Mouse (Mus musculus) gastrocnemius, adult 2 months (tissue): ENCODE data around the gene Dapk1. TPM values are rescaled to one million over a fixed set of nuclear protein-coding genes. Genes with fewer than 3 reads are reported as not detected.
A peak's percentile ranks its signal among the peaks of the same experiment; 100 is the strongest.

Experiments
- DNase-seq: peaks from one replicate; pipeline ENCODE4 v3.0.0; 2022
- H3K27ac ChIP-seq: fragments of 200-600 bp; 2 replicates; pipeline ENCODE4 v1.8.1; 2022; ENCODE audit warnings: mild to moderate bottlenecking
- H3K4me3 ChIP-seq: fragments of 200-600 bp; 2 replicates; pipeline ENCODE4 v1.8.1; 2022; ENCODE audit warnings: mild to moderate bottlenecking, moderate library complexity
- CTCF ChIP-seq: fragments of 200-600 bp; IDR thresholded peaks from 2 replicates; pipeline ENCODE4 v1.8.1; 2022; ENCODE audit warnings: antibody characterized with exemption, mild to moderate bottlenecking, moderate library complexity
- intact Hi-C: fragments of 180-260 bp; cut with DNase I; formaldehyde crosslinking; loops from one replicate; pipeline ENCODE4 v1.15.1; 2025
- long read RNA-seq, 2 experiments: library from polyadenylated mRNA; stranded (forward); transcript quantifications; one replicate each; pipeline ENCODE4 v2.0.0; 2021
- total RNA-seq, 2 experiments: library from RNA; stranded (reverse); gene quantifications; 2 replicates each; pipeline ENCODE4 v1.2.3; 2021

Dapk1 gene
- 1 to 10 TPM; 5.4 to 5.8 TPM for total RNA-seq
- long read RNA-seq, experiment 1, full-length matches to known transcripts = 2 of 5 reads
- long read RNA-seq, experiment 1, partial matches to known transcripts = 0 of 5 reads
- long read RNA-seq, experiment 1, other reads (novel, unspliced or antisense) = 3 of 5 reads
- long read RNA-seq, experiment 2, full-length matches to known transcripts = 3 of 3 reads
- long read RNA-seq, experiment 2, partial matches to known transcripts = 0 of 3 reads
- long read RNA-seq, experiment 2, other reads (novel, unspliced or antisense) = 0 of 3 reads

DNA sequence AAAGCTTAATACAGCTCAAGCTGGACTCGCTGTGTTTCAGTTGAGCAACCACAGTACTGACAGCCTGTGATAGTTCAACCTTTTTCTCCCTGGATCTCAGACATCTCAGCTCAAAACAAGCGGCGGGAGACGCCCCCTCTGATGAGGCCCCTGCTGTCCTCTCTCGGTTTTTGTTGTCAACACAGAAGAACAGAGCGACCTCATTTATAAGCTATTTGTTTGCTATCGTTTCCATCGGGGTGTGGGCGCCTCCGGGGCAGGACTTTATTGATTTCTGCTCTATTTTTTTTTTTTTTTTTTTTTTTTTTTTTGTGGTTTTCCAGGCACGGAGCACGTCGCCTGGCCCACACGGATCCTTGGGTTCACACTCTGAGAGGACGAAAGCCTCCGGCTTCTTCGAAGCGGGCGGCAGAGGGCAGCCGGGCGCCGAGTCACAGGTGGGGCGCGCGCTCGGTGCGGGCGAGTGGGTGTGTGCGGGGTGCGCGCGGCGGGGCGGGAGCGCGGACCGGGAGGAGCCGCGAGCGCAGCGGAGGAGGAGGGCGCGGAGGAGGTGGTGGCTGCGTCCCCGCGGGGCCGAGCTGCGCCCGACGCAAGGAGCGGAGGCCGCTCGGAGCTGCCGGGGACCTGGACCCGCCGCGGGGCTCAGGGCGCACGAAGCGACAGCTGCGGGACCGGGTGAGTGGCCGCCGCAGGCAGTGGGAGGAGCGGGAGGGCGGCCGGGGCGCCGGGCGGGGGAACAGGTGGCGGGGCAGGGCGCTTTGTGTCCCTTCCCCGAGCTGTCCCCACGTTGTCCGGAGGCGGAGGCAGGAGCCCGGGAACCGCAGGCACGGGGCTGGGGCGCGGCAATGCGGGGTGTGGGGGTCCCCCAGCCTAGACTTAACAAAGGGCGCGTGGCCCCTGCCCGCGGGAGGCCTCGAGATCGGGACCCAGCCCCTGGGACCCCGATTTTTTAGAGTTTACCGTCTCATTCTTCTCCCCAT is at the start of gene Dapk1:
Gene Dapk1 (plus strand): TSS at position 512 of the 980 bp plus-strand sequence.
- TF ChIP-seq CTCF = peak; percentile 71
- DNase-seq = peak; percentile 92
- intact Hi-C loops = loop anchor here (1.0 to 5.0 kb wide), 3 partner anchors 86 to 137 kb away; no protein-coding TSS in a partner anchor
- Histone ChIP-seq H3K27ac (peak within 1 kb of the TSS; percentile 86), H3K4me3 (peak within 1 kb of the TSS; percentile 94)

DNA sequence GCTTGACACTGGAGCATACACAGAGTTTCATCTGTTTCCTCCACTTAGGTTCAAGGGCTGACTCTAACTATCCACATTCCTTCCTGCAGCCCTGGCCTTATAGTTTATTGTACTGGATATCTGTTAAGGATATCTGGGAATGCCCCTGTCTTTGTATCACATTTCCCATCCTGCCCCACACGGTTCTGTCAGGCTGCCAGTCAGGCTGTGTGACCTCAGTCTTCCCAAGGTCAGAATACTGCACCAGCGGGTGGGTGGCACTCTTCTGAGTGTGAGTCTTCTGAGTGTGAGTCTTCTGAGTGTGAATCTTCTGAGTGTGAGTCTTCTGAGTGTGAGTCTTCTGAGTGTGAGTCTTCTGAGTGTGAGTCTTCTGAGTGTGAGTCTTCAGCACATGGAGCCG is 48.4 kb upstream of the Dapk1 start:
- H3K4me3 ChIP-seq = no peak overlapping the region
- no peak for DNase-seq
- intact Hi-C loops = no loop called here
- no peak overlapping the region for H3K27ac ChIP-seq
- no peak for TF ChIP-seq CTCF

DNA sequence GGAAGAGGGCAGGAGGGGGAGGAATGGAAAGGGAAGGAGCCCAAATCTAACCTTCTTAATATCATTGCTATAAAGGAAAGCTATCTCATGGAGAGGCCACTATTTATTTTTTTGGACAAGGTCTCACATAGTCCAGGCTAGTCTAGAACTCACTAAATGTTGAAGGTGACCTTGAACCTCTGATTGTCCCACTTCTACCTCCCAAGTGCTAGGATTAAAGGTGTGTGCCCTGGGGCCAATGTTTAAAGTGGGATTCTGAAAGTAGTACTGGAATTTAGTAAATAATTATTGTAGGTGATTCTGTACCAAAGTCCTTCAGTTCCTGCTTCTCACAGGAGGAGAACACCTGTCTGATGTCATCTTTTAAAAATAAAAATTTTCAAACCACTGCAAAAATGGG is 45.3 kb upstream of the Dapk1 start:
- H3K27ac ChIP-seq = no peak overlapping the region
- TF ChIP-seq CTCF = no peak
- no peak for DNase-seq
- no peak overlapping the region for H3K4me3 ChIP-seq
- intact Hi-C loops = no loop called here

DNA sequence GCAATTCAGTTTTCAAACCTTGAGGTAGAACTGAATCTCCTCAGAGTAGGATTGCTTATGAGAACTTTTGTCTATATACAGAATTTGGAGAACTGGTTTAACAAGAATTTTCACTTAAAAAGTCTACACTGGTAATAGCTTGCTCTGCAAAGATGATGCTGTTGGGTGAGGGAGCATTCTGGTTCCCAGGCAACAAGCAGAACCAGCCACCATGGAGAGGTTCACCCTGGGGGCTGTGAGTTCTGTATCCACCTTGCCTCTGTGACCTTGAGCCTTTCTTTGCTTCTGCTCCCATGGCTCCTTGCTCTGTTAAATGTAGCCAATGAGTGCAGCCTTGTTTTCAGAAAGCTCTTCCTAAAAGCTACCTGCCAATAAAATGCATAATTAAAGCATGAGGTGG is 44.8 kb upstream of the Dapk1 start:
- no peak overlapping the region for H3K27ac ChIP-seq
- DNase-seq = no peak
- TF ChIP-seq CTCF = no peak
- H3K4me3 ChIP-seq = no peak overlapping the region
- intact Hi-C loops = no loop called here

DNA sequence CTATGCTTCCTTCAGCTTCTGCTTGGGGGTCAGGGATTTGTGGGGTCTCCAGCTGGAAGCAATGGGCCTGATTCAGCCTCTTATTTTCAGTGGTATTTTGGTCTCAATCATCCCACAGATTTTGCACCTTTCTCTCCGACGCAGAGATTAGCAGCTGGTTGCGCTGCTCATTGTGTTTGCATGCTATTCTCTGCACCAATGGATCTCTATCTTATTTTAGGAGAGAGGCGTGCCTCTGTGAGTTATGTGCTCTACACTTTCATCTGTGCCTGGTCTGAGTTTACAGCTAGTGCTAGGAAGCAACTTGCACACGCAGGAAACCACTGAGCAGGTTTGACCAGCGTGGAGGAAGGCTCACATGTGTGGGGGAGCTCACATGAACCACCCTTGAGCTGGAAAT is 37.4 kb upstream of the Dapk1 start:
- H3K4me3 ChIP-seq = no peak overlapping the region
- no peak for DNase-seq
- no peak for TF ChIP-seq CTCF
- H3K27ac ChIP-seq = no peak overlapping the region
- intact Hi-C loops = no loop called here

DNA sequence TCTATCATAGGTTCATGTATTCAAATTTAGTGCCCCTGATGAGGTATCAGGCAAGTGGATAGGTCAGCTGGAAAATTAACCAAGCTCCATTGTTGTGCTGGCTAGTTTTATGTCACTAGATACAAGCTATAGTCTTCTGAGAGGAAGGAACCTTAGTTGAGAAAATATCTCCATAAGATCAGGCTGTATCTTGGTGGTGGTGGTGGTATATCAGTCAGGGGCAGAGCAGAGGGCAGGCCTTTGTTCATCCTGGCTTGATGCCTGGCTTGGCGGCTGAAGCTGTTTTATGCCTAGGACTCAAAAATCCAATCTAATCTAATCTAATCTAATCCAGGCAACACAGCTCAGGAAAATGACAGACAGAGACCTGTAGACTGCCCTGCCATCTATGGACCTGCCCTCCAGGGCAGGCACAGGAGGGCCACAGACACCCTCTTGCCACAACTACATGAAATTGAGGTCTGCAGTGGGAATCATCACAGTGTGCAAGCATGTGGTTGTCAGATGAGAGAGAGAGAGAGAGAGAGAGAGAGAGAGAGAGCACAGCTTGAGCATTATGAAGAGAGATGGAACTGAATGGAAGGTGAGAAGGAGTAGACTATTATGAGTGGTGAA is 32.7 kb upstream of the Dapk1 start:
- intact Hi-C loops = no loop called here
- no peak for DNase-seq
- Histone ChIP-seq H3K4me3 (no peak overlapping the region), H3K27ac (no peak overlapping the region)
- no peak for TF ChIP-seq CTCF

DNA sequence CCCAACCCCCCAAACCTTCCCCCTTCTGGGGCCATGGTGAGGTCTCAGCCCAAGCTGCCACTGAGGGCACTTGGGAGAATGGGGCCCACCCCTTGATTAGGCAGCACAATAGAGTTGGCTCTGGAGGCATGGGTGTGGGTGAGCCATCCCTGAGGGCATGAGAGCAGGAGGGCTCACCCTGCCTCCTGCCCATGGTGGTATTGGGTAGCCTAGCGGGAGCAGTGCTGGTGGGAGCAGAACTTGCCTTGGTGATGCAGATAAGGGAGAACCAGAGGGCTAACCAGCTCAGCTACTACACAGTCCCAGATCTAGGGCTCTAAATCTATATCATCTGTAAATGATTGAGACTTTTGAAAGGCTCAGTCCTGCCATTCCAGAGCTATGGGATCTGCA is 32.2 kb upstream of the Dapk1 start:
- no peak overlapping the region for H3K27ac ChIP-seq
- no peak overlapping the region for H3K4me3 ChIP-seq
- no peak for TF ChIP-seq CTCF
- intact Hi-C loops = no loop called here
- no peak for DNase-seq

DNA sequence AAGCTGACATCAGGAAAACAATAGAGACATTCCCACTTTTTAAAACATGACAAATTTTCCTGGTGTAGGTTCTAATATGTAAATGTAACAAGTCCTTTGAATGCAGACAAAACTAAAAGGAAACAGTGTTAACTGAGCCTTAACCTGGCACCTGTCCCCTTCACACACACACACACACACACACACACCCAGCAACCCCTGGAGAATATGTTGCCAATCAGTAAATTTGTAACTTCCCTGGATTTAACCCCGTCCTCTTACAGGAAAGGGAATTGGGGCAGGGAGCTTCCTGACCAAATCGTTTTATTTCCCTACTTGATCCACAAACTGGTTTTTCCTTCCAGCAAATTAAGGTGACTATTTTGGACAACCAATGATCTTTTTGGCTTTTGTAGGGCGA is 28.2 kb upstream of the Dapk1 start:
- no peak overlapping the region for H3K27ac ChIP-seq
- no peak overlapping the region for H3K4me3 ChIP-seq
- no peak for DNase-seq
- TF ChIP-seq CTCF = no peak
- intact Hi-C loops = no loop called here

DNA sequence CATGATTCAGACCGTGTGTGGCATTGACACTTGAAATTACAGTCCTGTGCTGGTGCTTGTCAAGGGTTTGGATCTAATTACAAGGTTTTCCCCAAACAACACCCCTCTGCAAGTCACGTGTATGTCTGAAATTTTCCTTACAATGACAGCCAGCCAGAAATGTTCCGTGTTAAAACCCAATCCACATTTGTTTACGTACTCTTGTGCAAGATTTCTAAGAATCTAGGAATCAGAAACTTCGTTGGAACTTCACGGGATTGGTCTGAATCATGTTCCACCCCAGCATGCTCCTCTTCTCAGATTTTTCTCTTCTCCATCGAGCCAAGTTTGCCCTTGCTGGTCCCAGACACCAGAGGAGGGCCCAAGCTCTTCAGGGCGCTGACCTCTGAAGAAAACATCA is 27.8 kb upstream of the Dapk1 start:
- no peak for DNase-seq
- intact Hi-C loops = no loop called here
- H3K27ac ChIP-seq = no peak overlapping the region
- H3K4me3 ChIP-seq = no peak overlapping the region
- TF ChIP-seq CTCF = no peak

DNA sequence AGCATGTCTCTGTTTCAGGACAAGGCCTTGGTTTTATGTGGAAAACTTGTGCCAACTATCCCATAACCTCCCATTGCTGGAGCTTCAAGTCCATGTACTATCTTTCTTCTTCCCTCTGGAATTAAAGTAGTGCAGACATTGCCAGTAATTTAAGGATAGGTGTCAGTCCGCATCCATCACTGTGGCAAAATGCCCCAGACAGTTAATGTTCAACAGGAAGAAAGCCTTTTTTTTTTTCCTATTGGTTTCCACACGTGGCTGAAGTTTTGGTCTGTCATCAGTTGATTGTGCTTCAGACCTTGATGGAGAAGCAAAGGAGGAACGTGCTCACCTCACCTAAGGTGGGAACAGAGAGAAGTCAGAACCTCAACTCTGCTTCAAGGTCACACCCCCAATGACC is 23.2 kb upstream of the Dapk1 start:
- no peak for TF ChIP-seq CTCF
- no peak for DNase-seq
- Histone ChIP-seq H3K4me3 (no peak overlapping the region), H3K27ac (no peak overlapping the region)
- intact Hi-C loops = no loop called here

DNA sequence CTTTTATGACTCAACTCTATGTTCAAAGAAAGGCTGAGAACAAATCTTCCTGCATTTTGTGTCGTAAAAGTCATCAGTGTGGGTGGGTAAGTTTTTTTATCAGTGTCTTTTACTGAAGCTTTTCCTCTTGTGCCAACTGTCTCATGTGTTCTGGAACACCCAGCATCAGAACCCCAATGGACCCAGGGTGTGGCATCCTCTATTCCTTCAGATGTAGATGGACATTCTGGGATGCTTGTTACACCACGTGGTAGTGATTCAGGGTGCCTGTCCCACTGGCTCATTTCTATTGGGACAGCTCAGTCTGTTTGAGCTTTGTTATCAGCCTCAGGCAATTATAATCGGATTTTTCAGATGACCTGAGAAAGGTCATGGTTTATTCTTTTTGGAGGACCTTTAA is 6.9 kb upstream of the Dapk1 start:
- peak; percentile 38 for DNase-seq
- no peak overlapping the region for H3K4me3 ChIP-seq
- TF ChIP-seq CTCF = no peak
- peak overlapping the region; percentile 72 for H3K27ac ChIP-seq
- intact Hi-C loops = no loop called here

DNA sequence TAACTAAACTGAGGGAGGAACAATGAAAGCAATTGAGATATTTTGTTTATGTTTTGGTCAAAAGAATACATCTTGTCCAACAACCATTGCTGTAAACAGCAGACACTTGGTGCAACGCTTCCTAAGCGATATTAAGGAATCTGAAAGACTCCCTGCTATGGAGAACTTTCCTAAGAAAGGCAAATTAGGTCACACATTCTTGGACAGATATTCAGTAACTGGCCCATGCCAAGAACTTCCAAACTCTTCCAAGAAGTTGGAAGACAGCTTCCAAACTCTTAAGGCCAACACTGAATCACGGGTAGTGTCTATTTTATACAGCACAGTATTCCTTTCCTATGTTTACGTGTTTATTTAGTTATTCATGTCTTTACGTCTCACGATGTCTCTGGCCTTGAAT is 6.2 kb upstream of the Dapk1 start:
- DNase-seq = no peak
- intact Hi-C loops = no loop called here
- no peak for TF ChIP-seq CTCF
- Histone ChIP-seq H3K27ac (peak overlapping the region; percentile 72), H3K4me3 (no peak overlapping the region)
